Mouse (Mus musculus) testis, adult 2 months (tissue): ENCODE measurements around the gene Slc1a2.

ENCODE experiments used
- CTCF ChIP-seq: fragments of 200-500 bp; IDR thresholded peaks from 2 replicates; pipeline ENCODE4 v1.5.1; 2012; ENCODE audit warnings: low read depth, mild to moderate bottlenecking, inconsistent platforms, low read length, moderate library complexity; ENCODE audit not compliant: control insufficient read depth, insufficient read depth, insufficient replicate concordance
- POLR2A ChIP-seq: fragments of 200-500 bp; IDR thresholded peaks from 2 replicates; pipeline ENCODE4 v1.6.1; 2012; ENCODE audit warnings: low read depth, mild to moderate bottlenecking, inconsistent platforms, low read length, moderate library complexity; ENCODE audit not compliant: control insufficient read depth

DNA sequence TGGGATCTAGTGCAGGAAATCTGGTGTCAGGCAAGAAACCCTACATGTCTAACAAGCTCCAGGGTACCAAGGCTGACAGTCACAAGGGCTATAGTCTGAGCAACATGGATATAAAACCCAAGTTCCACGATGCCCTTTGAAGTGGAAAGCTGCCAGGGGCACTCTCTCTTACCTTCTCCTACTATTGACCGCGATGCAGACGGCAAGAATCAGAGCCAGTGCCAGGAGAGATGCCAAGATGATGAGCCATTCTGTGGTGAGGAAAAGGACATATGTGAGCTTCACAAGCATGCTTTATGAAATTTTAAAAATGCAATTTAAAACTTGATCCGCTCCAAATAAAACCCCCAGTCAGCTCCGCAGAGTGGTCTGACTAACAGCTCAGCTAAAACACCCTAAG lies 163.6 kb downstream of the Slc1a2 start:
- TF ChIP-seq CTCF, result no peak
- no peak for TF ChIP-seq POLR2A
